Mouse (Mus musculus): ENCODE data around the gene Olfr113. TPM values are rescaled to one million over a fixed set of nuclear protein-coding genes. Genes with fewer than 3 reads are reported as not detected.
"Not testable (repeated sequence)": the region's sequence is repeated elsewhere in the genome, so short reads cannot be mapped to it uniquely, and the experiment has no call there.

Gene Olfr113
- polyA plus RNA-seq (2015; fragmentation: Nextera tagmentation; extraction: Ambion mirVana) = not detected in 2 replicates

DNA sequence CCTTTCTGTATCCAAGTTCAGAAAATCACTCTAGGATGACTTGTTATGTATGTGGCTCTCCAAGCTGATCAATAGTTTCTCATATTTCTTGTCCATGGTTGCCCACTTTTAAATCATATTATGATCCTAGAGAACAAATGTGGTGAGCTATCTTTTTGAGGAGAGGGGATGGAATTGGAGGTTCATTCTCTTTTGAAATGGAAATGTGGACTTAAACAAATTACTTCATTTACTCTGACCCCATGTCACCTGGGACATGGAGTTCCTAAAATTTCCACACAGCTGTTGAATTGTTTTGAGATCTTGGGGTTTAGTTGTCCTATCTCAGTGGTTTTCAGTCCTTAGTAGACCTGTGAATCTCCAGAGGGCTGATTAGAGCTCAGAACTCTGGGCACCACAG lies at the start of gene Olfr113:
Gene Olfr113 (minus strand): TSS at position 101 of the 400 bp plus-strand sequence.
- Histone ChIP-seq H3K4me1 (replicated peaks) (no peaks in the 10 kb centered on the region), H3K27ac (replicated peaks) (no peak within 1 kb of the TSS), H3K4me2 (no peak within 1 kb of the TSS), H3K9me3 (no peaks in the 10 kb centered on the region), H3K4me3 (no peak within 1 kb of the TSS), H3K9ac (no peak within 1 kb of the TSS), H3K27me3 (no peaks in the 10 kb centered on the region), H3K36me3 (no peaks in the 10 kb centered on the region)
- ATAC-seq (ENCODE audit: low read depth) = no peak

DNA sequence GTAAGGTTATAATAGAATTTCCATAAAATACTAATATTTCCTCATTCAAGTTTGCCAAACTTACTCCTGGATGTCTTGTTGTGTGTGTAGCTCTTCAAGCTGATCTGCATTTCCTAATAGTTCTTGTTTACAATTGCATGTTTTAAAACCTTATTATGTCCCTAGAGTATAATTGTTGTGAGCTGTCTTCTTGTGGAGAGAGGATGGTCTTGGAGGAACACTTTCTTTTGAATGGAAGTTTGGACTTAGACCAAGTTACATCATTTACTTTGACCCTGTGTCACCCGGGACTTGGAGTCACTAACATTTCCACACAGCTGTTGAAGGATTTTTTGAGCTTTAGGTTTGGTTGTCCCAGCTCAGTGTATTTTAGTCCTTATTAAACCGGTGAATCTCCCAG lies 49.5 kb upstream of the Olfr113 start, which contains the start of the genes Olfr115 and Olfr116:
Gene Olfr115 (minus strand): TSS at position 101 of the 400 bp plus-strand sequence.
Gene Olfr116 (minus strand): TSS at position 191 of the 400 bp plus-strand sequence.
- H3K9me3 ChIP-seq = peaks cover 12% of the 10 kb centered on the region
- no peak within 1 kb of the TSS for H3K4me2 ChIP-seq
- no peak for ATAC-seq (ENCODE audit: low read depth)
- WGBS = 78% methylated on average over 2 of the region's 2 CpGs
- H3K27ac ChIP-seq (replicated peaks) = no peak within 1 kb of the TSS
- no peaks in the 10 kb centered on the region for H3K27me3 ChIP-seq
- H3K4me3 ChIP-seq = no peak within 1 kb of the TSS
- no peaks in the 10 kb centered on the region for H3K4me1 ChIP-seq (replicated peaks)
- no peaks in the 10 kb centered on the region for H3K36me3 ChIP-seq
- H3K9ac ChIP-seq = no peak within 1 kb of the TSS

DNA sequence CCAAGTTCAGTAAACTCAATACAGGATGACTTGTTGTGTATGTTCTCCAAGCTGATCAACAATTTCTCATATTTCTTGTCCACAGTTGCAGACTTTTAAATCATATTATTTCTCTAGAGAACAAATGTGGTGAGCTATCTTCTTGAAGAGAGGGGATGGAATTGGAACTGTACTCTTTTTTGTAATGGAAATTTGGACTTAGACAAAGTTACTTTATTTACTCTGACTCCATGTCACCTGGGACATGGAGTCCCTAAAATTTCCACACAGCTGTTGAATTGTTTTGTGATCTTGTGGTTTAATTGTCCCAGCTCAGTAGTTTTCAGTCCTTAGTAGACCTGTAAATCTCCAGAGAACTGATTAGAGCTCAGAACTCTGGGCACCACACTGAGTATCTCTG lies 15.2 kb upstream of the Olfr113 start, which contains the start of gene Olfr114:
Gene Olfr114 (minus strand): TSS at position 101 of the 400 bp plus-strand sequence.
- no peak for ATAC-seq (ENCODE audit: low read depth)
- Histone ChIP-seq H3K9me3 (no peaks in the 10 kb centered on the region), H3K27me3 (no peaks in the 10 kb centered on the region), H3K4me1 (replicated peaks) (no peaks in the 10 kb centered on the region), H3K4me2 (no peak within 1 kb of the TSS), H3K4me3 (no peak within 1 kb of the TSS), H3K27ac (replicated peaks) (no peak within 1 kb of the TSS), H3K36me3 (no peaks in the 10 kb centered on the region), H3K9ac (no peak within 1 kb of the TSS)

DNA sequence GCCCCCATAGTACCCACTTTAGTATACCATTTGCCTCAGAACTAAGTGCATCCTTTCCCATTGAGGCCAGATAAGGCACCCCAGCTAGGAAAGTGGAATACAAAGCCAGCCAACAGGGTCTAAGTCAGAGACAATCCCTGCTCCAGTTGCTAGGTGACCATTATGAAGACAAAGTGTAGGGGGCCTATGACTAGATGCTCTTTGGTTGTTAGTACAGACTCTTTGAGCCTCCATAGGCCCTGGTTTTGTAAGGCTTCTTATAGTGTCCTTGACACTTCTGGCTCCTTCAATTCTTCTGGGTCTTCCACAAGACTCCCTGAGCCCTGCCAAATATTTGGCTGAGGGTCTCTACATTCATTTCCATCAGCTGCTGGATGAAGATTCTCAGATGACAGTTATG lies 8.1 kb downstream of the Olfr113 start, which contains the start of gene Olfr112:
Gene Olfr112 (minus strand): TSS at position 101 of the 400 bp plus-strand sequence.
- no peak within 1 kb of the TSS for H3K4me3 ChIP-seq
- H3K36me3 ChIP-seq = no peaks in the 10 kb centered on the region
- H3K4me2 ChIP-seq = no peak within 1 kb of the TSS
- H3K27ac ChIP-seq (replicated peaks) = no peak within 1 kb of the TSS
- ATAC-seq (ENCODE audit: low read depth) = no peak
- H3K9me3 ChIP-seq = no peaks in the 10 kb centered on the region
- no peaks in the 10 kb centered on the region for H3K4me1 ChIP-seq (replicated peaks)
- no peaks in the 10 kb centered on the region for H3K27me3 ChIP-seq
- H3K9ac ChIP-seq = no peak within 1 kb of the TSS

DNA sequence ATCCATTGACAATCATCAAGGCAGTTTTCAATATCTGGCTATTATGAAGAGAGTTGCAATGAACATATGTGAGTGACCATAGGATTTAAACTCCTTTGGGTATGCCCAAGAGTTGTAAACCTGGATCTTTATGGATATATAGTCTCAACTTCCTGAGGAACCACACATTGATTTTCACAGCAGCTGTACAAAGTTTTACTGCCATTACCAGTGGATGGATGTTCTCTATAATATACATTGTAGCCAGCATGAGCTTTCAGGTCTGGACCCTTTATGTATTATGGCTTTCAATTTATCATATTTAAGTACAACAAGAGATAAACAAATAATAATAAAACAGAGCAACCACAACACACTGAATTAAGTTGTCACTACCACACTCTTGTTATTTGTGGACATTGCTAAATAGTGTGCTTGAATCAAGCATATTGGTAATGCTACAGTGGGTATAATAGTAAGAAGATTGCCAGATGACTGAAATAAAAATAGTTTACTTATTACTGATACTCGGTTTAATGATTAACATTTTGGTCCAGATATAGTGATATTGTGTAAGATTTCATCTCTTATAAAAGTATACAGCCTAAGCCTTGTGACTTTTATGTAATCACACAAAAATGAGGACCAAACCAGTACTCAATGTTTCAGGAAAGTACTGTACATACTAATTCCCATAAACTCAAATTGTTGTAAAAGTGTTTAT lies 18.4 kb downstream of the Olfr113 start:
- H3K4me2 ChIP-seq = no peak overlapping the region
- no peaks in the 10 kb centered on the region for H3K36me3 ChIP-seq
- no peak overlapping the region for H3K9ac ChIP-seq
- H3K4me3 ChIP-seq = no peak overlapping the region
- no peaks in the 10 kb centered on the region for H3K27me3 ChIP-seq
- H3K27ac ChIP-seq (replicated peaks) = no peak overlapping the region
- 64% methylated on average over 1 of the region's 1 CpGs for WGBS
- no peak for ATAC-seq (ENCODE audit: low read depth)
- no peaks in the 10 kb centered on the region for H3K4me1 ChIP-seq (replicated peaks)
- no peaks in the 10 kb centered on the region for H3K9me3 ChIP-seq

DNA sequence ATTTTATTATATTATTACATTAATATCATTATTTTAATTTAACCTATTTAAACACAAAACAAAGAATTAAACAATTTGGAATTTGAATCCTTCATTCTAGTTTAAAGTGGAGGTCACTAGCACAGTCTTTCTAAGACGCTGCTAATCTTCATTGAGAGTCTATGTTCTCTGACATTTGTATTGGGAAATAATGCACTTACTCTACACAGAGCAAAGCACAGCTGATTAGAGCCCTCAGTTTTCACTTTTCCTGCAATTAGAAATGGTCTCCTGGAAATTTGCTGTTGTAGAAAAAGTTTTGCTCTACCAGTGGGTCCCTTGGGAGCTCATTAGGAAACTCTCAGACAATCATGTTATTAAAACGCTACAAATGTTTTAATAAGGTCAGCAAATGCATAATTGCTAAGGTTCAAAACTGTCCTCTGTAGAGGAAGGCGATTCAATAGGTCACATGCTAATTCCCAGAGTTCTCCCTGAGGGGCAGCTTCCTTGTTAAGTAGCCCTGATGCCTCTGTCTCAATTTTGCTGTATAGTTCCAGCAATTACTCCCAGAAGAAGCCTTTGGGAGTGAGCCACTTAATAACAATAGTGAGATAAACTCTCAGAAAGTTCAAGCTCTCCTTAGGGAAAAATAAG lies 33.5 kb downstream of the Olfr113 start:
- H3K36me3 ChIP-seq = no peaks in the 10 kb centered on the region
- WGBS = 73% methylated on average over 3 of the region's 3 CpGs
- ATAC-seq (ENCODE audit: low read depth) = no peak
- H3K4me2 ChIP-seq = no peak overlapping the region
- no peak overlapping the region for H3K9ac ChIP-seq
- no peaks in the 10 kb centered on the region for H3K27me3 ChIP-seq
- H3K4me1 ChIP-seq (replicated peaks) = no peaks in the 10 kb centered on the region
- no peak overlapping the region for H3K4me3 ChIP-seq
- H3K27ac ChIP-seq (replicated peaks) = no peak overlapping the region
- H3K9me3 ChIP-seq = no peaks in the 10 kb centered on the region

DNA sequence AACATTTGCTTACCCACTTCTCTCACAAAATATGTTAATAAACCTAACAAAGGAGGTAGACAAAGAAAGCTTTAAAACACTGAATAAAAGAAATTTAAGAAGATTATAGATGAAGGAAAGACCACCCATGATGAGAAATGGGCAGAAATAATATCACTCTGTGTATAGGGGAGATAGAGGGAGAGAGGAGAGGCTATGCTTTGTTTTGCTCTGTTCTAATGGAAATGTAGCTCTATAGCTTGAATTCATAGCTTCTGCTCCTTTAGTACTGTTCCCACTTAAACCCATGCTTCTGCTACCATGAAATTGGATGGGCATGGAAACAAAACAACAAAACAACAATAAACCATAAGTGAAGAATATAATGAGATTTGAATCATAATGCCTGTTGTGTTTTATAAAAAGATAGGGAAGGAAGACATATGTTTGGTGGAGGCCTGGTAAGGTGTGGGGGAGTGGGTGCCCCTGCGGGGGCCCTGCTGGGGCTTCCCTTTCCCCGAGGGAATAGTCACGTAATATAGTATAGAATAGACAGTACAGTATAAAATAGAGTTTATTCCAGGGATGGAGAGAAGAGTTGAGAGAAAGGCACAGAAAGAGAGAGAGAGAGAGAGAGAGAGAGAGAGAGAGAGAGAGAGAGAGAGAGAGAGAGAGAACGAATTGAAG lies 35.9 kb downstream of the Olfr113 start:
- 59% methylated on average over 4 of the region's 4 CpGs for WGBS

DNA sequence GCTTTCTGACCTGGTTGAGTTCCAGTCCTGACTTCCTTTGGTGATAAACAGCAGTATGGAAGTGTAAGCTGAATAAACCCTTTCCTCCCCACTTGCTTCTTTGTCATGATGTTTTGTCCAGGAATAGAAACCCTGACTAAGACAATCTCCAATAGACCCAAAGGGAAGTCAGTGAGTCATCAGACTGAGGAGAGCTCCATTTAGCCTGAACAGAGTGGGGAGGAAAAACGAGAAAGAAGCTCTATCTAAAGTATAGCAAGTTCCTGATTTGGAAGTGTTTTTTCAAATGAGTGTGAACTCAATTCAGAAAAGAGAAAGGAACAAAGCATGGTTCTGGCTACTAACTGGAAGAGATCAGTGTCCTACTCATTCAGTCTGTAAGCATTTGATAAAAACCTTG lies 39.0 kb downstream of the Olfr113 start:
- not testable (repeated sequence) for H3K9ac ChIP-seq; H3K4me1 ChIP-seq (replicated peaks); H3K9me3 ChIP-seq; H3K27ac ChIP-seq (replicated peaks); H3K36me3 ChIP-seq; H3K4me2 ChIP-seq; H3K4me3 ChIP-seq; H3K27me3 ChIP-seq; ATAC-seq (ENCODE audit: low read depth)
- 68% methylated on average over 1 of the region's 1 CpGs for WGBS

More for the DNA sequence above, 35.9 kb downstream of the Olfr113 start:
- no peak overlapping the region for H3K4me2 ChIP-seq
- ATAC-seq (ENCODE audit: low read depth) = no peak
- no peak overlapping the region for H3K9ac ChIP-seq
- no peak overlapping the region for H3K4me3 ChIP-seq
- no peaks in the 10 kb centered on the region for H3K27me3 ChIP-seq
- H3K27ac ChIP-seq (replicated peaks) = no peak overlapping the region
- no peaks in the 10 kb centered on the region for H3K9me3 ChIP-seq
- H3K36me3 ChIP-seq = no peaks in the 10 kb centered on the region
- no peaks in the 10 kb centered on the region for H3K4me1 ChIP-seq (replicated peaks)

DNA sequence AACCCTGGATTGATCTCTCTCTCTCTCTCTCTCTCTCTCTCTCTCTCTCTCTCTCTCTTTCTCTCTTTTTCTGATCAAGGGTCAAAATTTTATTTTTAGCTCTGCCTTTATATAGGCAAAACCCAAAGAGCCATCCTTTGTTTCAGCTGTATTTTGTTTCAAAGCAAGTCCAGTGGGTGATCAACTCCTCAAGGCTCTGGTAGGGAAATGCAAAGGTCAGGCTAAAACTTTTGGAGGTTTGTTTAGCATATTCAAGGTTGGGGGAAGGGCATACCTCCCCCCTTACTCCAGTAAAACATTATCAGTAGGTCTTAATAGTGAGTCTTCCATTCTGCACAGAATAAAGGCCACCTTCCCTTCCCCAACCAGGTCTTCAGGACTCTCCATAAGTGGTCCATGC lies 42.3 kb downstream of the Olfr113 start:
- Histone ChIP-seq H3K4me3 (no peak overlapping the region), H3K27me3 (no peaks in the 10 kb centered on the region), H3K9ac (no peak overlapping the region), H3K27ac (replicated peaks) (no peak overlapping the region), H3K4me1 (replicated peaks) (no peaks in the 10 kb centered on the region), H3K4me2 (no peak overlapping the region), H3K9me3 (no peaks in the 10 kb centered on the region), H3K36me3 (no peaks in the 10 kb centered on the region)
- ATAC-seq (ENCODE audit: low read depth) = no peak

DNA sequence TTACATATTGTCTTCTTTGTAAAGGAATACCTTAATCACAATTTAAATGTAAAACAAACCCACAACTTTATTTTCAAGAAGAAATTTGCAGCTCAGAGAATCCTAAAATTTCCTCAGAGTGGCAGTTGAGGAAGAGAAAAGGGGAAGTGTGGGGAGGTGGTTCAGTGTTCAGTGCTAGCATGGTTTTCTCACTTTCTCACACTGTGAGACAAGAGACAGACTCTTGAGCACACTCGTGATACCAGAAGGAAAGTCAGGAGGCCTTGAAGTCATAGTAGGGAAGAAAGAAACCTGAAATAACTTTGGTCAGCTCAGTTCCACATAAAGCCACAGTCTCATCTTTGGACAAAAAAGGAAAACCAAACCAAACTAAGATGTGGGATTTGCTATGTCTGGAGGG lies 52.0 kb downstream of the Olfr113 start:
- not testable (repeated sequence) for H3K36me3 ChIP-seq; H3K27ac ChIP-seq (replicated peaks); H3K27me3 ChIP-seq; H3K4me1 ChIP-seq (replicated peaks); H3K4me2 ChIP-seq; H3K4me3 ChIP-seq; H3K9me3 ChIP-seq; ATAC-seq (ENCODE audit: low read depth); H3K9ac ChIP-seq
- 88% methylated on average over 1 of the region's 1 CpGs for WGBS

DNA sequence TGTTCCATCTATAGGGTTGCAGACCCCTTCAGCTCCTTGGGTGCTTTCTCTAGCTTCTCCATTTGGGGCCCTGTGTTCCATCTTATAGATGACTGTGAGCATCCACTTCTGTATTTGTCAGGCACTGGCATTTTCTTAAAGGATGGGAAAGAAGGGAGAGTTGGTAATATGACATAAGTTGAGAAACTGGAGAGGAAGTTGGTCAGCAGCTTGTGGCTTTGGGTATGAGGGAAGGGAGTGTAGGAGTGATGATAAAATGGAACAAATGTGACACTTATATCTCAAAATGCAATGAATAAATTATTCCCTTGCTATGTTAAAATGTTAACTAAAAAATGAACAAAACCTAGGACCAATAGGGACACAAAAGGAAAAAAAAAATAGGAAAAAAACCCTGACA lies 52.9 kb downstream of the Olfr113 start:
- H3K4me1 ChIP-seq (replicated peaks); H3K4me2 ChIP-seq; H3K36me3 ChIP-seq; H3K9me3 ChIP-seq; H3K9ac ChIP-seq; ATAC-seq (ENCODE audit: low read depth); H3K27ac ChIP-seq (replicated peaks); H3K4me3 ChIP-seq; H3K27me3 ChIP-seq: not testable (repeated sequence)
